ENCODE assay signal across 8 mouse cellular contexts in the genomic region with DNA sequence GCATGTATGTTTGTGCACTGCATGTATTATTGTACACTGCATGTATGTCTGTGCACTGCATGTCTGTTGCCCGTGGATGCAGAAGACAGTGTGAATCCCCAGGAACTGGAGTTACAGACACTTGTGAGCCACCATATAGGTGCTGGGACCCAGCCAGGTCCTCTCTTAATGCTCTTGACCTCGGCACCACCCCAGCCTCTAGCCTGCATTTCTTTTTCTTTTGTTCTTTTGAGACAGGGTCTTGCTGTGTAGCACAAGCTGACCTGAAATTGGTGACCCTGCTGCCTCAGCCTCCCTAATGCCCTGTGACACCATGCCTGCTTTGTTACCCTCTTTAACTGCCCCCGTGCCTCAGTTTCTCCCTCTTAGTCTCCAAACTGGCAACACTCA. TPM values are rescaled to one million over a fixed set of nuclear protein-coding genes. Genes with fewer than 3 reads are reported as not detected.
DNase-seq lines count a peak whose midpoint lies in the region; ATAC-seq and TF ChIP-seq lines count a peak whose summit lies in the region.

No protein-coding gene starts in this region.

- H3K4me2 ChIP-seq in neural tube, embryonic 11.5 days (ENCODE audit: low read depth), result peak overlapping the region; percentile 83
- H3K4me2 ChIP-seq in limb, embryonic 14.5 days (replicated peaks; ENCODE audit: low read depth, low read length, severe bottlenecking), result peak overlapping the region; percentile 70
- peak overlapping the region; percentile 87 for H3K4me2 ChIP-seq in stomach, embryonic 14.5 days (replicated peaks; ENCODE audit: low read depth, low read length)

- no peak for ATAC-seq in neural tube, embryonic 11.5 days (ENCODE audit: insufficient read depth, low FRiP score, low TSS enrichment)
- 0 out of 2 replicates have a peak, but pooled peaks have one; percentile 23 for ATAC-seq in erythroblast, adult 5-6 weeks (replicated peaks; ENCODE audit: low FRiP score, poor library complexity, severe bottlenecking)
- no peak for ATAC-seq in limb, embryonic 14.5 days (ENCODE audit: low FRiP score, low read depth)
- no peak for ATAC-seq in stomach, embryonic 14.5 days (ENCODE audit: insufficient number of reproducible peaks, insufficient read depth, low FRiP score, low read depth)

- H3K9me3 ChIP-seq in neural tube, embryonic 11.5 days (ENCODE audit: control insufficient read depth, low read length), result no peaks in the 10 kb centered on the region
- no peaks in the 10 kb centered on the region for H3K9me3 ChIP-seq in limb, embryonic 14.5 days (ENCODE audit: control insufficient read depth, low read length)
- H3K9me3 ChIP-seq in stomach, embryonic 14.5 days (ENCODE audit: control insufficient read depth, low read depth, low read length), result no peaks in the 10 kb centered on the region

- TF ChIP-seq POLR2A in limb, embryonic 14.5 days (IDR thresholded peaks at IDR 0.05; ENCODE audit: borderline replicate concordance, extremely low read depth, insufficient read depth, insufficient read length), result no peak

- H3K4me3 ChIP-seq in neural tube, embryonic 11.5 days (ENCODE audit: low read depth, low read length), result peak overlapping the region; percentile 41
- peak overlapping the region; percentile 46 for H3K4me3 ChIP-seq in limb, embryonic 14.5 days (replicated peaks; ENCODE audit: low read length)
- peak overlapping the region; percentile 61 for H3K4me3 ChIP-seq in stomach, embryonic 14.5 days (ENCODE audit: low read depth, low read length)

- H3K27me3 ChIP-seq in neural tube, embryonic 11.5 days (ENCODE audit: control insufficient read depth, insufficient read depth, low read length), result peaks cover 15% of the 10 kb centered on the region
- H3K27me3 ChIP-seq in limb, embryonic 14.5 days (ENCODE audit: control insufficient read depth, insufficient read depth, low read length), result no peaks in the 10 kb centered on the region
- no peaks in the 10 kb centered on the region for H3K27me3 ChIP-seq in stomach, embryonic 14.5 days (ENCODE audit: control insufficient read depth, insufficient read depth, low read length)

- H3K4me1 ChIP-seq in neural tube, embryonic 11.5 days (ENCODE audit: control insufficient read depth, insufficient read depth, low read length), result 0 out of 2 replicates have a peak, but pooled peaks cover 5% of the 10 kb centered on the region
- H3K4me1 ChIP-seq in limb, embryonic 14.5 days (ENCODE audit: control insufficient read depth, insufficient read depth, low read length), result peaks cover 31% of the 10 kb centered on the region
- H3K4me1 ChIP-seq in stomach, embryonic 14.5 days (ENCODE audit: control insufficient read depth, insufficient read depth, low read length), result peaks cover 38% of the 10 kb centered on the region

- no peak overlapping the region for H3K27ac ChIP-seq in neural tube, embryonic 11.5 days (ENCODE audit: low read depth, low read length)
- peak overlapping the region; percentile 45; the same call in 1 of the 2 replicates for H3K27ac ChIP-seq in limb, embryonic 14.5 days (replicated peaks; ENCODE audit: low read depth, low read length)
- H3K27ac ChIP-seq in stomach, embryonic 14.5 days (ENCODE audit: low read length), result peak overlapping the region; percentile 75; the same call in 1 of the 2 replicates

- DNase-seq in neural tube, embryonic 11.5 days (ENCODE audit: low spot score), result no peak
- DNase-seq in neural tube, embryonic 10.5 days (ENCODE audit: extremely low spot score, low spot score), result no peak
- no peak for DNase-seq in limb, embryonic 14.5 days (ENCODE audit: low spot score)
- DNase-seq in urinary bladder, postnatal 14 days (ENCODE audit: low spot score), result no peak
- no peak for DNase-seq in layer of hippocampus, adult 9-11 months
- no peak for DNase-seq in ovary, postnatal 10 days (ENCODE audit: low spot score)

- H3K36me3 ChIP-seq in neural tube, embryonic 11.5 days (ENCODE audit: control insufficient read depth, insufficient read depth, low read length), result no peaks in the 10 kb centered on the region
- H3K36me3 ChIP-seq in limb, embryonic 14.5 days (ENCODE audit: control insufficient read depth, insufficient read depth, low read length), result no peaks in the 10 kb centered on the region
- H3K36me3 ChIP-seq in stomach, embryonic 14.5 days (ENCODE audit: control insufficient read depth, insufficient read depth, low read length), result no peaks in the 10 kb centered on the region

- peak overlapping the region; percentile 49 for H3K9ac ChIP-seq in neural tube, embryonic 11.5 days (ENCODE audit: low read length)
- H3K9ac ChIP-seq in limb, embryonic 14.5 days (ENCODE audit: low read depth, low read length, severe bottlenecking), result peak overlapping the region; percentile 68
- peak overlapping the region; percentile 50 for H3K9ac ChIP-seq in stomach, embryonic 14.5 days (replicated peaks; ENCODE audit: low read depth, low read length)

- 19% methylated on average over 3 of the region's 3 CpGs for WGBS in neural tube, embryonic 11.5 days
- WGBS in limb, embryonic 14.5 days, result 23% methylated on average over 3 of the region's 3 CpGs
- 12% methylated on average over 3 of the region's 3 CpGs for WGBS in stomach, embryonic 14.5 days

RNA-seq across cellular contexts. Expression of gene Adgre5, which starts 0.5 kb away (rescaled TPM):
- 16.3 and 18.0 TPM in 2 replicates for polyA plus RNA-seq in neural tube, embryonic 11.5 days (2014; fragmentation: Nextera tagmentation; extraction: Ambion mirVana)
- 31.8 and 56.7 TPM in 2 replicates for total RNA-seq in erythroblast, adult 5-6 weeks (2015; ENCODE audit: low replicate concordance)
- 17.1 and 27.1 TPM in 2 replicates for total RNA-seq in erythroblast, adult 5-6 weeks (2017; ENCODE audit: low replicate concordance)
- polyA plus RNA-seq in limb, embryonic 14.5 days (2012; rRNA removed), result 70.1 and 76.9 TPM in 2 replicates
- 45.2 and 50.4 TPM in 2 replicates for polyA plus RNA-seq in limb, embryonic 14.5 days (2014; fragmentation: Nextera tagmentation; extraction: Ambion mirVana)
- polyA plus RNA-seq in stomach, embryonic 14.5 days (2014; fragmentation: Nextera tagmentation; extraction: Ambion mirVana), result 39.2 and 40.7 TPM in 2 replicates

RNA-seq across cellular contexts. Expression of gene Ddx39, which starts 25.6 kb away (rescaled TPM):
- polyA plus RNA-seq in neural tube, embryonic 11.5 days (2014; fragmentation: Nextera tagmentation; extraction: Ambion mirVana), result 214 and 223 TPM in 2 replicates
- 20.1 and 40.0 TPM in 2 replicates for total RNA-seq in erythroblast, adult 5-6 weeks (2015; ENCODE audit: low replicate concordance)
- total RNA-seq in erythroblast, adult 5-6 weeks (2017; ENCODE audit: low replicate concordance), result 36.5 and 37.3 TPM in 2 replicates
- 81.1 and 81.3 TPM in 2 replicates for polyA plus RNA-seq in limb, embryonic 14.5 days (2012; rRNA removed)
- 110 and 111 TPM in 2 replicates for polyA plus RNA-seq in limb, embryonic 14.5 days (2014; fragmentation: Nextera tagmentation; extraction: Ambion mirVana)
- polyA plus RNA-seq in stomach, embryonic 14.5 days (2014; fragmentation: Nextera tagmentation; extraction: Ambion mirVana), result 141 and 147 TPM in 2 replicates

RNA-seq across cellular contexts. Expression of gene Pkn1, which starts 41.6 kb away (rescaled TPM):
- 29.3 and 29.5 TPM in 2 replicates for polyA plus RNA-seq in neural tube, embryonic 11.5 days (2014; fragmentation: Nextera tagmentation; extraction: Ambion mirVana)
- 5.2 and 9.0 TPM in 2 replicates for total RNA-seq in erythroblast, adult 5-6 weeks (2015; ENCODE audit: low replicate concordance)
- total RNA-seq in erythroblast, adult 5-6 weeks (2017; ENCODE audit: low replicate concordance), result 22.3 and 30.6 TPM in 2 replicates
- polyA plus RNA-seq in limb, embryonic 14.5 days (2012; rRNA removed), result 46.9 and 47.4 TPM in 2 replicates
- polyA plus RNA-seq in limb, embryonic 14.5 days (2014; fragmentation: Nextera tagmentation; extraction: Ambion mirVana), result 24.3 and 29.3 TPM in 2 replicates
- polyA plus RNA-seq in stomach, embryonic 14.5 days (2014; fragmentation: Nextera tagmentation; extraction: Ambion mirVana), result 30.1 and 30.7 TPM in 2 replicates
